Mouse (Mus musculus) spleen, adult 18-20 months (tissue): Measurements from ENCODE around the gene Hoxc12.
A peak's percentile ranks its signal among the peaks of the same experiment; 100 is the strongest.

ENCODE experiments used
- DNase-seq, 2 experiments: peaks; one replicate each; pipeline ENCODE4 v3.0.0; 2022; ENCODE audit warnings: mixed read lengths in 2 of 2

Hoxc12 gene

GRCm38 (mm10) chr15:102984925-102985324 lies 48.4 kb downstream of the Hoxc12 start:
- DNase-seq = no peak

GRCm38 (mm10) chr15:102987124-102987833 lies 50.7 kb downstream of the Hoxc12 start:
- DNase-seq = peak; percentile 62 to 88

- no peak for DNase-seq
Measured at GRCm38 (mm10) chr15:102988078-102988477, 51.5 kb downstream of the Hoxc12 start.
